ENCODE assay signal across 33 mouse cellular contexts in genomic region chr6:123259889-123260603, GRCm38 (mm10). TPM values are rescaled to one million over a fixed set of nuclear protein-coding genes. Genes with fewer than 3 reads are reported as not detected.
DNase-seq lines count a peak whose midpoint lies in the region; ATAC-seq and TF ChIP-seq lines count a peak whose summit lies in the region.
"Had no signal": no experiment of that assay in that cellular context is flagged by ENCODE, and none has a peak within 500 bp of the region (broad histone marks: within the 10 kb centered on the region; RNA-seq: fewer than 3 reads in every experiment).

No protein-coding gene starts in this region.

- no peak overlapping the region for H3K27ac ChIP-seq in MEL (ENCODE audit: control insufficient read depth, low read depth, low read length)
- H3K27ac ChIP-seq in embryonic facial prominence, embryonic 10.5 days (replicated peaks), result no peak overlapping the region
- H3K27ac ChIP-seq: heart, embryonic 13.5 days; hindbrain, embryonic 12.5 days; kidney, embryonic 15.5 days; liver, embryonic 14.5 days; neural tube, embryonic 13.5 days; stomach, embryonic 15.5 days had no signal

- H3K4me1 ChIP-seq in MEL (ENCODE audit: control insufficient read depth in 1 of 2, insufficient read depth in 2 of 2, low read length in 2 of 2), result peaks cover 7 to 16% of the 10 kb centered on the region in 2 experiments
- H3K4me1 ChIP-seq in embryonic facial prominence, embryonic 10.5 days, result no peaks in the 10 kb centered on the region
- H3K4me1 ChIP-seq: heart, embryonic 13.5 days; hindbrain, embryonic 12.5 days; kidney, embryonic 15.5 days; neural tube, embryonic 13.5 days; stomach, embryonic 15.5 days had no signal

- no peak overlapping the region for H3K9ac ChIP-seq in MEL (ENCODE audit: control insufficient read depth, low read depth, low read length, poor library complexity, severe bottlenecking)
- H3K9ac ChIP-seq: heart, embryonic 13.5 days; hindbrain, embryonic 12.5 days; kidney, embryonic 15.5 days; liver, embryonic 14.5 days; neural tube, embryonic 13.5 days; stomach, embryonic 15.5 days had no signal

- TF ChIP-seq POLR2A in MEL (IDR thresholded peaks at IDR 0.05; ENCODE audit: control insufficient read depth in 1 of 2, insufficient read depth in 1 of 2, low read depth in 1 of 2, low read length in 2 of 2, poor library complexity in 1 of 2), result no peak

- TF ChIP-seq EP300 in MEL (IDR thresholded peaks at IDR 0.05; ENCODE audit: low read depth in 1 of 2, low read length in 2 of 2), result peak in 1 of 2 experiments; percentile 33; a peak in 1 of 4 replicates

- no peaks in the 10 kb centered on the region for H3K79me2 ChIP-seq in MEL (ENCODE audit: control insufficient read depth, insufficient read depth, low read length, poor library complexity)

- no peak overlapping the region for H3K4me3 ChIP-seq in MEL (ENCODE audit: control insufficient read depth in 1 of 2, insufficient read depth in 1 of 2, low read depth in 2 of 2, low read length in 2 of 2)
- H3K4me3 ChIP-seq in embryonic facial prominence, embryonic 10.5 days, result no peak overlapping the region
- H3K4me3 ChIP-seq: heart, embryonic 13.5 days; hindbrain, embryonic 12.5 days; kidney, embryonic 15.5 days; megakaryocyte, embryonic 14.5 days; myocyte; neural tube, embryonic 13.5 days; stomach, embryonic 15.5 days had no signal

- no peak for TF ChIP-seq CTCF in MEL (IDR thresholded peaks at IDR 0.05 in 2 of 3, conservative IDR thresholded peaks at IDR 0.05 in 1 of 3; ENCODE audit: control insufficient read depth in 1 of 3, insufficient read depth in 1 of 3, low read depth in 2 of 3, low read length in 3 of 3, poor library complexity in 1 of 3, severe bottlenecking in 1 of 3)

- no peaks in the 10 kb centered on the region for H3K27me3 ChIP-seq in MEL (ENCODE audit: control insufficient read depth in 1 of 2, insufficient read depth in 2 of 2, low read length in 2 of 2)
- H3K27me3 ChIP-seq in embryonic facial prominence, embryonic 10.5 days (replicated peaks; ENCODE audit: low read depth, poor library complexity, severe bottlenecking), result no peaks in the 10 kb centered on the region
- H3K27me3 ChIP-seq: heart, embryonic 13.5 days; hindbrain, embryonic 12.5 days; kidney, embryonic 15.5 days; megakaryocyte, embryonic 14.5 days; neural tube, embryonic 13.5 days; stomach, embryonic 15.5 days had no signal

- 82% methylated on average over 4 of the region's 4 CpGs for WGBS in embryonic facial prominence, embryonic 10.5 days

- peak; percentile 90 for DNase-seq in 416B (ENCODE audit: low read depth)
- peak; percentile 32 for DNase-seq in MEL (ENCODE audit: low read depth, low spot score)
- DNase-seq in monocyte, adult 2 months (ENCODE audit: low read depth in 1 of 2, low spot score in 2 of 2), result peak; percentile 43 to 48
- no peak for DNase-seq in thymus, postnatal 10 days (ENCODE audit: low spot score in 2 of 2)
- no peak for DNase-seq in spleen, adult 18-20 months
- no peak for DNase-seq in embryonic facial prominence, embryonic 10.5 days (ENCODE audit: low spot score)
- DNase-seq: adrenal gland, postnatal 36 days; cerebellum, adult 2 months; cerebellum, postnatal 36 days; gastrocnemius, postnatal 14 days; heart, adult 18-20 months; heart, postnatal 14 days; kidney, postnatal 36 days; layer of hippocampus, adult 9-11 months; midbrain, embryonic 14.5 days; right cerebral cortex, adult 18-20 months; right cerebral cortex, postnatal 4 days; thymus, postnatal 36 days had no signal

- H3K9me3 ChIP-seq in MEL (replicated peaks; ENCODE audit: insufficient read depth, low read length), result no peaks in the 10 kb centered on the region
- H3K9me3 ChIP-seq in embryonic facial prominence, embryonic 10.5 days, result no peaks in the 10 kb centered on the region
- H3K9me3 ChIP-seq: hindbrain, embryonic 12.5 days; kidney, embryonic 15.5 days; megakaryocyte, embryonic 14.5 days; neural tube, embryonic 13.5 days; stomach, embryonic 15.5 days had no signal

- TF ChIP-seq RAD21 in MEL (IDR thresholded peaks at IDR 0.05; ENCODE audit: low read depth, low read length), result no peak

- peak; percentile 80 for ATAC-seq in granulocyte monocyte progenitor cell, adult 5-6 weeks (replicated peaks; ENCODE audit: poor library complexity, severe bottlenecking)
- ATAC-seq: forebrain, embryonic 16.5 days; intestine, postnatal 0 days; Patski had no signal

- peaks cover 0 to 20% of the 10 kb centered on the region in 2 experiments; a peak in 2 of 4 replicates for H3K36me3 ChIP-seq in MEL (ENCODE audit: control insufficient read depth in 1 of 2, insufficient read depth in 2 of 2, low read length in 2 of 2)
- no peaks in the 10 kb centered on the region for H3K36me3 ChIP-seq in embryonic facial prominence, embryonic 10.5 days (replicated peaks)
- H3K36me3 ChIP-seq: heart, embryonic 13.5 days; hindbrain, embryonic 12.5 days; kidney, embryonic 15.5 days; neural tube, embryonic 13.5 days; stomach, embryonic 15.5 days had no signal

TF ChIP-seq in MEL, 35 proteins besides CTCF, POLR2A, EP300 and RAD21:
- TF ChIP-seq GATA1 (IDR thresholded peaks at IDR 0.05; ENCODE audit: low read depth, low read length) (0 out of 2 replicates have a peak, but pooled peaks have one; percentile 8), CHD1 (IDR thresholded peaks at IDR 0.05; ENCODE audit: low read depth, low read length) (no peak)
TF ChIP-seq in MEL: peak in this region for 1.

RNA-seq across cellular contexts. Expression of gene Clec4d, which starts 1.9 kb away (rescaled TPM):
- total RNA-seq in MEL (2012; rRNA removed), result 2.0 and 5.5 TPM in 2 replicates
- 1 to 10 TPM in 1 of 2 experiments, not detected in 1; 5.6 TPM for polyA plus RNA-seq in MEL (2012; ENCODE audit: insufficient read depth in 1 of 2, insufficient read length in 2 of 2, low read depth in 1 of 2, low replicate concordance in 2 of 2, missing spikeins in 1 of 2)
- 5.1 and 10.7 TPM in 2 replicates for total RNA-seq in granulocyte monocyte progenitor cell, adult 5-6 weeks (2014; fragmentation: Nextera tagmentation)
- total RNA-seq in granulocyte monocyte progenitor cell, adult 5-6 weeks (2017), result 5.8 and 7.8 TPM in 2 replicates
- not detected in 2 replicates for polyA plus RNA-seq in embryonic facial prominence, embryonic 10.5 days (2016; fragmentation: Nextera tagmentation; extraction: Ambion mirVana)
- total RNA-seq: gastrocnemius, postnatal 14 days had no signal
- polyA plus RNA-seq: forebrain, embryonic 16.5 days; heart, embryonic 13.5 days; hindbrain, embryonic 12.5 days; midbrain, embryonic 14.5 days; myocyte; neural tube, embryonic 13.5 days; Patski had no signal

RNA-seq across cellular contexts. Expression of gene Clec4e, which starts 29.6 kb away (rescaled TPM):
- total RNA-seq in MEL (2012; rRNA removed), result 0.10 and 0.23 TPM in 2 replicates
- polyA plus RNA-seq in MEL (2012; ENCODE audit: insufficient read depth in 1 of 2, insufficient read length in 2 of 2, low read depth in 1 of 2, low replicate concordance in 2 of 2, missing spikeins in 1 of 2), result under 1 TPM in 1 of 2 experiments, not detected in 1; 0.40 TPM
- 16.3 and 20.5 TPM in 2 replicates for total RNA-seq in granulocyte monocyte progenitor cell, adult 5-6 weeks (2014; fragmentation: Nextera tagmentation)
- 20.9 and 23.7 TPM in 2 replicates for total RNA-seq in granulocyte monocyte progenitor cell, adult 5-6 weeks (2017)
- not detected in 2 replicates for polyA plus RNA-seq in embryonic facial prominence, embryonic 10.5 days (2016; fragmentation: Nextera tagmentation; extraction: Ambion mirVana)
- total RNA-seq: gastrocnemius, postnatal 14 days had no signal
- polyA plus RNA-seq: cerebellum, adult 2 months; forebrain, embryonic 16.5 days; hindbrain, embryonic 12.5 days; intestine, postnatal 0 days; kidney, embryonic 15.5 days; limb, embryonic 11.5 days; midbrain, embryonic 14.5 days; myocyte; neural tube, embryonic 13.5 days; Patski had no signal

RNA-seq across cellular contexts. Expression of gene Clec4n, which starts 30.4 kb away (rescaled TPM):
- not detected in 2 replicates for total RNA-seq in MEL (2012; rRNA removed)
- polyA plus RNA-seq in MEL (2012; ENCODE audit: insufficient read depth in 1 of 2, insufficient read length in 2 of 2, low read depth in 1 of 2, low replicate concordance in 2 of 2, missing spikeins in 1 of 2), result not detected
- total RNA-seq in granulocyte monocyte progenitor cell, adult 5-6 weeks (2014; fragmentation: Nextera tagmentation), result not detected in 2 replicates
- 0.57 TPM in 1 of 2 replicates, not detected in the other for total RNA-seq in granulocyte monocyte progenitor cell, adult 5-6 weeks (2017)
- polyA plus RNA-seq in embryonic facial prominence, embryonic 10.5 days (2016; fragmentation: Nextera tagmentation; extraction: Ambion mirVana), result not detected in 2 replicates
- polyA plus RNA-seq: myocyte, Patski had no signal

RNA-seq across cellular contexts. Expression of gene Vmn2r19, which starts 48.1 kb away (rescaled TPM):
- not detected in 2 replicates for total RNA-seq in MEL (2012; rRNA removed)
- polyA plus RNA-seq in MEL (2012; ENCODE audit: insufficient read depth in 1 of 2, insufficient read length in 2 of 2, low read depth in 1 of 2, low replicate concordance in 2 of 2, missing spikeins in 1 of 2), result not detected
- not detected in 2 replicates for total RNA-seq in granulocyte monocyte progenitor cell, adult 5-6 weeks (2014; fragmentation: Nextera tagmentation)
- total RNA-seq in granulocyte monocyte progenitor cell, adult 5-6 weeks (2017), result not detected in 2 replicates
- polyA plus RNA-seq in embryonic facial prominence, embryonic 10.5 days (2016; fragmentation: Nextera tagmentation; extraction: Ambion mirVana), result not detected in 2 replicates
- total RNA-seq: adrenal gland, adult 18-20 months; adrenal gland, postnatal 36 days; gastrocnemius, postnatal 14 days; heart, adult 18-20 months; heart, postnatal 14 days had no signal
- polyA plus RNA-seq: cerebellum, adult 2 months; forebrain, embryonic 16.5 days; heart, embryonic 13.5 days; hindbrain, embryonic 12.5 days; intestine, postnatal 0 days; kidney, embryonic 15.5 days; limb, embryonic 11.5 days; liver, embryonic 14.5 days; lung, embryonic 16.5 days; midbrain, embryonic 14.5 days; myocyte; neural tube, embryonic 13.5 days; Patski; stomach, embryonic 15.5 days had no signal

Comparison
In these comparisons a context has a peak if more than half of its experiments do, and no peak if none do; other contexts are left out.
1. DNase-seq: peak in 416B (single experiment), MEL (single experiment) and monocyte, adult 2 months (2 of 2); none in thymus, postnatal 10 days (0 of 2), spleen, adult 18-20 months (0 of 2) and embryonic facial prominence, embryonic 10.5 days (single experiment).
2. RNA of gene Clec4e, which starts 29.6 kb away (total RNA-seq): 16.3 to 23.7 TPM in granulocyte monocyte progenitor cell, adult 5-6 weeks; 0.10 to 0.23 TPM in MEL; every median in the first group is over 10 times any median in the second.